Mouse (Mus musculus) G1E (cell line): ENCODE measurements around the gene Ugt1a10.
"Not testable (repeated sequence)": the region's sequence is repeated elsewhere in the genome, so short reads cannot be mapped to it uniquely, and the experiment has no call there.

Experiments
- CTCF ChIP-seq: IDR thresholded peaks from 2 replicates; pipeline ENCODE4 v1.5.1; 2012; ENCODE audit warnings: low read depth, low read length, inconsistent platforms, mixed read lengths
- GATA1 ChIP-seq: IDR thresholded peaks from 2 replicates; pipeline ENCODE4 v1.6.1; 2012; ENCODE audit warnings: borderline replicate concordance, low read length, inconsistent platforms, mixed read lengths
- POLR2AphosphoS5 ChIP-seq: IDR thresholded peaks from 2 replicates; pipeline ENCODE4 v1.6.1; 2012; ENCODE audit warnings: low read depth, low read length, inconsistent platforms; ENCODE audit not compliant: insufficient replicate concordance

DNA sequence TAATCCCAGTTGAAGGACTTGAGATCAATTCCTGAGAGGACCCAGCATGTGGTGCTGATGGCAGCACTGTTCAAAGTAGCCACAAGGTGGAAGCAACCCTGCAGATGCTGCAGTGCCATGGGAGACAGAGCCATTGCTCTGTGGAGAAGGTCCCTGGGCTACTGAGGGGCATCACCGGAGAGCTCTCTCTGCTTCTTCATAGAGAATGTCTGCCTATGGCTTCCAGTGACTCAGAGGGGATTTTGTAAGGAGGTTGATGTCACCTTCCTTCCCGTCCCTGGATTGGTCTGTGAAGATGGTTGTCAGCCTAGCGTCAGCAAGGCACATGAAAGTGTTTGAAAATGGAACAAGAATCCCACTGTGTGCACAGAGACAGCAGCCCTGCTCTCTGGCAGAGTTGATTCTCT, 39.1 kb downstream of the Ugt1a10 start:
- not testable (repeated sequence) for TF ChIP-seq CTCF, POLR2AphosphoS5, GATA1
